Mouse (Mus musculus): Measurements from ENCODE around the gene Atp8a2.
"Not testable (repeated sequence)": the region's sequence is repeated elsewhere in the genome, so short reads cannot be mapped to it uniquely, and the experiment has no call there.

GRCm38 (mm10) chr14:59716443-59717085 lies 480.4 kb downstream of the Atp8a2 start:
- TF ChIP-seq CTCF (IDR thresholded peaks at IDR 0.05; ENCODE audit: low read depth, low read length); GATA2 (IDR thresholded peaks at IDR 0.05; ENCODE audit: borderline replicate concordance, low read depth, low read length); TAL1 (conservative IDR thresholded peaks at IDR 0.05; ENCODE audit: low read depth, low read length); GATA1 (IDR thresholded peaks at IDR 0.05; ENCODE audit: borderline replicate concordance, low read length): not testable (repeated sequence)
